Mouse (Mus musculus) forebrain, embryonic 13.5 days (tissue): ENCODE data around the gene Bcr. TPM values are rescaled to one million over a fixed set of nuclear protein-coding genes. Genes with fewer than 3 reads are reported as not detected.

Experiments used
- ATAC-seq: fragments of 200-750 bp; cut with Nextera tagmentation; 2 replicates; pipeline ENCODE4 v1.8.0; 2017
- H3K27ac ChIP-seq: fragments of 300-500 bp; sonication (generic); 2 replicates; pipeline ENCODE4 v1.5.1; 2015; ENCODE audit warnings: inconsistent platforms, mild to moderate bottlenecking, moderate library complexity
- H3K27me3 ChIP-seq: fragments of 300-500 bp; sonication (generic); 2 replicates; pipeline ENCODE4 v1.6.1; 2015; ENCODE audit warnings: mild to moderate bottlenecking, inconsistent platforms
- H3K36me3 ChIP-seq: fragments of 300-500 bp; sonication (generic); 2 replicates; pipeline ENCODE4 v1.6.1; 2015; ENCODE audit warnings: mild to moderate bottlenecking, inconsistent platforms; ENCODE audit not compliant: poor library complexity, severe bottlenecking
- H3K4me1 ChIP-seq: fragments of 300-500 bp; sonication (generic); 2 replicates; pipeline ENCODE4 v1.6.1; 2015; ENCODE audit warnings: inconsistent platforms
- H3K4me2 ChIP-seq: fragments of 300-500 bp; sonication (generic); 2 replicates; pipeline ENCODE4 v1.6.1; 2015; ENCODE audit warnings: inconsistent platforms, mild to moderate bottlenecking, moderate library complexity
- H3K4me3 ChIP-seq: fragments of 300-500 bp; sonication (generic); 2 replicates; pipeline ENCODE4 v1.5.1; 2015; ENCODE audit warnings: mild to moderate bottlenecking, inconsistent platforms
- H3K9ac ChIP-seq: fragments of 300-500 bp; sonication (generic); 2 replicates; pipeline ENCODE4 v1.6.1; 2015; ENCODE audit warnings: mild to moderate bottlenecking, inconsistent platforms
- H3K9me3 ChIP-seq: fragments of 300-500 bp; sonication (generic); replicated peaks from 2 replicates; pipeline ENCODE4 v1.6.1; 2016; ENCODE audit warnings: inconsistent platforms
- WGBS: fragments of 180-500 bp; shearing (Covaris S2); methylation state at CpG from one replicate; pipeline ENCODE4 v1.1.7; 2015; 5-methylcytosine and 5-hydroxymethylcytosine counted together
- polyA plus RNA-seq: library from polyadenylated mRNA; unstranded; fragments of >200 nt; fragmentation: Nextera tagmentation; extraction: Ambion mirVana; gene quantifications from 2 replicates; pipeline ENCODE4 v1.2.1, GENCODE M21; 2015

The Bcr gene
- polyA plus RNA-seq, 1 experiment from 2014 or later: 11.5 TPM

DNA sequence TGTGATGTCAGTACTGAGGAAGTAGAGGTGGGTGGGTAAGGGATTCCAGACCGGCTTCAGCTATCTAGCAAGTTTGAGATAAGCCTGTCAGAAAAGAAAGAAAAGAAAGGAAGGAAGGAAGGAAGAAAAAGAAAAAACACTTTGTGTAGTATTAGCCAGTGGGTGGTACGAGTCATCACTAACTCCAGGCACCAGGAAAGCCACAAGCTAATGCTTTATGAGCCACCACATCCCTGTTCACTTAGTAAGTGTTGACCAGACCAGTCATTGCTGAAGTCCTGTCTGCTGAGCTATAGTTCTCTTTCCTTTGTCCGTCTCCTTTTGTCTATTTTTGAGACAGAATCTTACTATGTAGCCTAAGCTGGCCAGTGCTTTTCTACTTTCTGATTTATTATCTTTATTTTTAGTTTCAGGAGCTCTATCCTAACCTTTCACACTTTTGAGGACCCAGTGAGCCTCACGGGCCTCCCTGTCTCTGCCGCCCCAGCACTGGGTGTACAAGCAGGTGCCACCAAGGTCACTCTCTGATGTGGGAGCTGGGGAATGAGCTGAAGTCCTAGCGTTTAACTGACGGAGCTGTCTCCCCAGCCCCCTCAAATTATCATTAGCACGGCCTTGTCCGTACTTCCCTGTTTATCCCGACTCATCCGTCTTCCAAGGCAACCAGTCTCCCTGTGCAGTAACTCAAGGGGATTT is 10.0 kb downstream of the Bcr start:
- 81% methylated on average over 11 of the region's 11 CpGs for WGBS
- no peak overlapping the region for H3K9ac ChIP-seq
- no peak overlapping the region for H3K4me3 ChIP-seq
- H3K4me2 ChIP-seq: no peak overlapping the region
- peaks cover 56% of the 10 kb centered on the region for H3K4me1 ChIP-seq
- no peak overlapping the region for H3K27ac ChIP-seq
- ATAC-seq: no peak
- peaks cover 13% of the 10 kb centered on the region; the same call in 1 of the 2 replicates for H3K36me3 ChIP-seq
- no peaks in the 10 kb centered on the region for H3K9me3 ChIP-seq
- no peaks in the 10 kb centered on the region for H3K27me3 ChIP-seq

DNA sequence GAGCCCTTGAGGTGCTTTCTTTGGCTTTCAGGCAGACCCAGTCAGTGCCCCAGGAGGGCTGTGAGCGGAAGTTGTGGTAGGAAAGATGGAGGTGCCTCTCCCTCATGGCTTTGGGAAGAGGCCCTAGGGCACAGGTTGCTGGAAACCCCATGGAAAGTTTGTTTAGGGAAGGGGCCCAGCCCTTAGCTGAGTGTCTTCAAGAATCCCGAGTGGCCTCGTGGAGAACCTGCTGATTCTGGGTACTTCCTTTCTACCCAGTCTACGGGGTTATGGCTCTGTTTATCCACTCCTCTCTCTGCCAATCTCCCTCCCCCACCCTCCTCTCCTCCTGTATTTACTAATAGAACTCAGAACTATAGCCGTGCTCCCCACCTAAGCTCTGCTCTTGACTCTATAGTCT is 15.3 kb downstream of the Bcr start:
- Histone ChIP-seq H3K4me3 (no peak overlapping the region), H3K27ac (no peak overlapping the region), H3K4me1 (peaks cover 23% of the 10 kb centered on the region), H3K4me2 (no peak overlapping the region), H3K9ac (no peak overlapping the region), H3K9me3 (no peaks in the 10 kb centered on the region), H3K27me3 (no peaks in the 10 kb centered on the region), H3K36me3 (peaks cover 4% of the 10 kb centered on the region; the same call in 1 of the 2 replicates)
- ATAC-seq: no peak
- 74% methylated on average over 5 of the region's 5 CpGs for WGBS

DNA sequence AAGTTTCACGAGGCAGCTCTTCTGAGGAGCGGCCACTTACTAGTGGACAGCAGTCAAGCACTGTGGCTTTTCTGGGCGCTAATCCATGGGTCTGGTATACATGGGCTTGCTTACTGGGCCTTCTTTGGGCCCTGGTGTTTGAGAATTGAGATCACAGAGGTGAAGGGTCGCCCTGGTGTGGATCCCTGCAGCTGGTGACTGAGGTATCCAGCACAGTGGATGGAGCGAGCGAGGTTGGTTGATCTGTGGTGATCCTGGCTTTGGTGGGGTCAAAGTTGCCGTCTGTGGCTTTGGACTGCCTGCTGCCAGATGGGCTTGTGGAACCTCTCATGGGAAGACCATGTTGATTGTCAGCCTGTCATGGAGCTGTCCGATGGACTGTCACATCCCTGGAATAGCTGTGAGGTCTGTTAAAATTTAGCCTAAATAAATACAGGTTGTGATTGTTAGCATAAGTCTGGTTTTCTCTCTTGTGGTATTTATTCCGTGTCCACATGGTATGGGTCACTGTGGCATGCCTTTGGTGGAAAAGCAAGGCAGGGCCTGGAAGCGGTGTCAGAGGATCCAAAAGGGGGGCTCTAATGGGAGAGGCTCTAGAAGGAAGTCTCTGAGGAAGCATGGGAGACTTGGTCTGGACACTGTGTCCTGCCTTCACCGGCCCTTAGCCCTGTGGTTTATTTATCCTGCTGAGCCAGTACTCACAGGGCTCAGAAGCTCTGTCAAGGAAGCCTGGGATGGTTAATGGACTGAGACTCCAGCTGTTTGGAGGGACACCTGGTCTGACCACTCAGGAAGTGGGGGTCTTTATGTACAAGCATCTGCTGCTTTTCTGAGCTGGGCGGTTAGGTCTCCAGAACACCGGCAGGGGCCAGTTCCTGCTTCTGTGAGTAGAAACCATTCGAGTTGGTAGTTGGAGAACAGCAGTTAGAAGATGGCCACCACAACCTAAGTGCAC is 18.1 kb downstream of the Bcr start:
- no peak overlapping the region for H3K4me2 ChIP-seq
- 90% methylated on average over 14 of the region's 14 CpGs for WGBS
- H3K36me3 ChIP-seq: peaks cover 11% of the 10 kb centered on the region; the same call in 1 of the 2 replicates
- H3K9me3 ChIP-seq: no peaks in the 10 kb centered on the region
- H3K27ac ChIP-seq: no peak overlapping the region; the same call in 1 of the 2 replicates
- no peak overlapping the region for H3K9ac ChIP-seq
- no peak for ATAC-seq
- H3K27me3 ChIP-seq: no peaks in the 10 kb centered on the region
- peaks cover 12% of the 10 kb centered on the region for H3K4me1 ChIP-seq
- H3K4me3 ChIP-seq: no peak overlapping the region

DNA sequence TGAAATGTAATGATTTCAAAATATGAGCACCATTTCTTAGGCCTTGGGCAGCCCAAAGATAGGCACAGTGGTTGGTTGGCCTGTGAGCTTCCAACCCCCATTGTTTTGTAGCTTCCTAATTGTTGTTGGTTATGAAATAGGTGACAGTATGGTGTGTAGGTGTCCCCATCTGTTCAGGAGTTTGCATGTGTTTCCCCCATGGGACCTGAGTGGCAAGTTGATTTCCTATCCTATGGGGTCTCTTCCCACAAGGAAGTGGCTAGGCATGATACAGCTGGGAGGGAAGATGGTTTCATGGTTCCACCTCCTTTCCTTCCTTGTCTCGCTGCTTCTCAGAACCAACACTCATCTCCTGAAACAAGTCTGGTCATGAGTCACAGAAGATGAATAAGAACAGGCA is 24.9 kb downstream of the Bcr start:
- ATAC-seq: no peak
- H3K27ac ChIP-seq: no peak overlapping the region
- 69% methylated on average over 1 of the region's 1 CpGs for WGBS
- H3K27me3 ChIP-seq: no peaks in the 10 kb centered on the region
- no peak overlapping the region for H3K9ac ChIP-seq
- 0 out of 2 replicates have a peak, but pooled peaks cover 4% of the 10 kb centered on the region for H3K9me3 ChIP-seq
- no peak overlapping the region for H3K4me2 ChIP-seq
- H3K4me3 ChIP-seq: no peak overlapping the region
- no peaks in the 10 kb centered on the region for H3K4me1 ChIP-seq
- H3K36me3 ChIP-seq: peaks cover 11% of the 10 kb centered on the region; the same call in 1 of the 2 replicates

DNA sequence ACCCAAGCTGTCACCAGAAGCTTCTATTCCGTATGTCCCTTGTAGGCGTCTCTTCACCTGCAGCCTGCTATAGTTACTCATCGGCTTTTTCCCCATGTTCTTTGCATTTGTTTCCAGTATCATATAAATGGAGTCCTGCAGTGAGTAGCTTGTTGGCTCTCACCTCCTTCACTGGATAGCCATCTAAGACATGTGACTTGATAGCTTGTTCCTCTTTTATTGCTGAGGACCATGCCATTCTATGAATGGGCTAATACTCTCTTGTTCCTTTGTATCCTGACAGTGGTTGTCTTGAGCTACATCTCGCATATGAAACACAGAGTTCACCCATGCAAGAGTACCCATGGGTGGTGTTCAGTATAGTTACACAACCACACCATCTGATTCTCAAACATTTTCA is 28.1 kb downstream of the Bcr start:
- Histone ChIP-seq H3K36me3 (0 out of 2 replicates have a peak, but pooled peaks cover 4% of the 10 kb centered on the region), H3K27ac (no peak overlapping the region), H3K27me3 (no peaks in the 10 kb centered on the region), H3K9me3 (0 out of 2 replicates have a peak, but pooled peaks cover 4% of the 10 kb centered on the region), H3K4me1 (peaks cover 22% of the 10 kb centered on the region), H3K4me3 (no peak overlapping the region), H3K9ac (no peak overlapping the region), H3K4me2 (no peak overlapping the region)
- ATAC-seq: no peak
- WGBS: 89% methylated on average over 4 of the region's 4 CpGs

DNA sequence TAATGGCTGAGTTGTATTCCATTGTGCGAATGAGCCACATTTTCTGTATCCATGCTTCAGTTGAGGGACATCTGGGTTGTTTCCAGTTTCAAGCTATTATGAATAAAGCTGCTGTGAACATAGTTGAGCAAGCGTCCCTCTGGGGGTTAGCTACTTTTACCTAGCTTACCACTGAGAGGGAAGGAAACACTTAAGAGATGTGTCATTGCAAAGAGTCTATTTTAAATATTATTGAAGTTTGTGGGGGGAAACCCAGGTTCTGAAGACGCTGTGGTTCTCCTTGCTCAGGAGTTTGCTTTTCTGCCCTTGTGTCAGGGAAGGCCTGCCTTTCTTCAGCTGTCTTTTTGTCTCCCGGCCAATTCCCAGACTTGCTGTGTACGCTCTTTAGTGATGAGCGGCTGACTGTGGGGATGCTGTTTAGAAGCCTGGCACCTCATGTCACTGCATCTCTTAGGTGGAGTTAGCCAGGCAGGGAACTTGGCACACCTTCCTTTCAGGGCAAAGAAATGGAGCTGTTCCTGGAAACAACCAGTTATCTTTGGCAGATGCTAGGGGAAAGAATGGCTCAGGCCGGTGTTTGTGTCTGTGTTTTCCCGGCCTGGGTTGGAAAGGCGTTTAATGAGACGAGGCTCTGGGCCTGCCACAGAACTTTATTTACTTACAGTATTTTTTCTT is 31.2 kb downstream of the Bcr start:
- Histone ChIP-seq H3K27me3 (no peaks in the 10 kb centered on the region), H3K9me3 (0 out of 2 replicates have a peak, but pooled peaks cover 4% of the 10 kb centered on the region), H3K4me2 (no peak overlapping the region), H3K36me3 (no peaks in the 10 kb centered on the region), H3K4me3 (no peak overlapping the region), H3K9ac (no peak overlapping the region), H3K4me1 (peaks cover 27% of the 10 kb centered on the region), H3K27ac (peak overlapping the region; percentile 40; the same call in 1 of the 2 replicates)
- WGBS: 76% methylated on average over 10 of the region's 10 CpGs
- no peak for ATAC-seq

DNA sequence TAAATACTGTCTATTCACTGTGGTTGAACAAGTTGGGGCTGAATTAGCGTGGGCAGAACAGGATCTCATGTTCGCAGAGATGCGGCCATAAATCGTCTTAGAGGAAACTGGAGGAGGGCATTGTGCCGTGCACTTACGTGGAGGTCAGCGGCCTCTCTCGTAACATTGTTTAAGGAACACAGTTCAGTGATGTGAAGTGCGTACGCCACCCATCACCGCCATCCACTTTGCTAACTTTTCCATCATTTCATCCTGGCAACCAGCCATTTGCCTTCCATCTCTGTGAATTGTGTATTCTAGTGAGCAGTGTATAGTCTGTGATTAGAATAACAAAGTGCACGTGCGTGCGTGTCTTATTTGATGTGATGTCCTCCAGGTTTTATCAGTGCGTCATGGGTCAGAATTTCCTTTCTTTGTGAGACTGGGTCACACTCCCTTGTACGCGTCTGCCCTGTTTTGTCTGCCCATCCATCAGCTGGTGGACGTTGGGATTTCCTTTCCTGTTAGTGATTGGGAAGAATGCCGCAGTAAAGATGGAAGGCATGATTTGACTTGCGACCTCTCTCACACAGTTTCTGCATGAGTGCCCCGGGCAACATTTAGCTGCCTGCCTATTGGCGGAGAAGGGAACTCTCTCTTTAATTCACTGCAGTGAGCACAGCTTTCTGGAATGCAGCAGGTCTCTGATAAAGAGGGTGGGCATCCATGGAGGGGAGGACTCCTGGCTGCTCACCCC is 33.0 kb downstream of the Bcr start:
- Histone ChIP-seq H3K36me3 (no peaks in the 10 kb centered on the region), H3K27ac (no peak overlapping the region), H3K27me3 (no peaks in the 10 kb centered on the region), H3K4me1 (peaks cover 40% of the 10 kb centered on the region), H3K4me3 (no peak overlapping the region), H3K9me3 (no peaks in the 10 kb centered on the region), H3K9ac (no peak overlapping the region), H3K4me2 (no peak overlapping the region)
- 64% methylated on average over 22 of the region's 22 CpGs for WGBS
- ATAC-seq: peak; percentile 37

DNA sequence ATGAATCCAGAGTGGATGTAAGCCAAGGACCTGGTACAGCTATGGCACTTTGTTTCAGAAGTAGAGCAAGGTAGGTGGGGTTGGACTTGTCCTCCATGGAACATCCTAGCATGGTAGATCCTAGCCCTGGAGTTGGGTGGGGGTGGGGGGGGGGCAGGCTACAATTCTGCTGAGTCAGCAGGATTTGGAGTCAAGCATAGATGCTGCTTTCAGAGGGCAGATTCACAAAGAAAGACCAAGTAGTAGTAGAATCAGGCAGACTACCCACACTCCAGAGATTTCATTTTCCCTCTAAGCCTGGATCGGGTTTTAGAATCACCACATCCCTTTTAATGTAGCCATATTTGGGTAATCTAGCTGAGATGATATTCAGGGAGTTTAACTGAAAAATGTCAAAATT is 33.9 kb downstream of the Bcr start:
- no peak overlapping the region for H3K27ac ChIP-seq
- ATAC-seq: no peak
- H3K4me3 ChIP-seq: no peak overlapping the region
- H3K4me2 ChIP-seq: no peak overlapping the region
- H3K4me1 ChIP-seq: peaks cover 48% of the 10 kb centered on the region
- 91% methylated on average over 1 of the region's 1 CpGs for WGBS
- H3K36me3 ChIP-seq: no peaks in the 10 kb centered on the region
- H3K27me3 ChIP-seq: no peaks in the 10 kb centered on the region
- H3K9ac ChIP-seq: no peak overlapping the region
- H3K9me3 ChIP-seq: no peaks in the 10 kb centered on the region

DNA sequence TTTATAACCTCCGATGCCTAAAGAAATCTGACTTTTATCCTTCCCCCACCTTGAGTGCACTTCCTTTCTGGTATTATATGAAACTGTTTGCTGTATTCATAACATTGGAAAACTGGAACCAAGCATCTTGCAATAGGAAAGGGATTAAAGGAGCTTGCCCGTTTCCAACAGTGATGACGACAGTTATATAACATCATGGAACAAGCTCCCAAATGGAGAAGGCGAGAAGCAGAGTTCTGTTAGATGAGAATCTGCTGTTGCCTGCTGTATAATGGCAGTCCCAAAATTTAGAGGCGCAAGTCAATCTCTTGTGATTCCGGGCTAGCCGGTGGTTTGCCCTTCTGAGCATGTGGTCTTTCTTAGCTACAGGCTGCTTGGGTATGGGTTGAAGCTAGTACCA is 34.8 kb downstream of the Bcr start:
- Histone ChIP-seq H3K9me3 (no peaks in the 10 kb centered on the region), H3K4me1 (peaks cover 52% of the 10 kb centered on the region), H3K4me3 (no peak overlapping the region), H3K27ac (no peak overlapping the region), H3K27me3 (no peaks in the 10 kb centered on the region), H3K4me2 (no peak overlapping the region), H3K36me3 (no peaks in the 10 kb centered on the region), H3K9ac (no peak overlapping the region)
- no peak for ATAC-seq
- 96% methylated on average over 7 of the region's 7 CpGs for WGBS

DNA sequence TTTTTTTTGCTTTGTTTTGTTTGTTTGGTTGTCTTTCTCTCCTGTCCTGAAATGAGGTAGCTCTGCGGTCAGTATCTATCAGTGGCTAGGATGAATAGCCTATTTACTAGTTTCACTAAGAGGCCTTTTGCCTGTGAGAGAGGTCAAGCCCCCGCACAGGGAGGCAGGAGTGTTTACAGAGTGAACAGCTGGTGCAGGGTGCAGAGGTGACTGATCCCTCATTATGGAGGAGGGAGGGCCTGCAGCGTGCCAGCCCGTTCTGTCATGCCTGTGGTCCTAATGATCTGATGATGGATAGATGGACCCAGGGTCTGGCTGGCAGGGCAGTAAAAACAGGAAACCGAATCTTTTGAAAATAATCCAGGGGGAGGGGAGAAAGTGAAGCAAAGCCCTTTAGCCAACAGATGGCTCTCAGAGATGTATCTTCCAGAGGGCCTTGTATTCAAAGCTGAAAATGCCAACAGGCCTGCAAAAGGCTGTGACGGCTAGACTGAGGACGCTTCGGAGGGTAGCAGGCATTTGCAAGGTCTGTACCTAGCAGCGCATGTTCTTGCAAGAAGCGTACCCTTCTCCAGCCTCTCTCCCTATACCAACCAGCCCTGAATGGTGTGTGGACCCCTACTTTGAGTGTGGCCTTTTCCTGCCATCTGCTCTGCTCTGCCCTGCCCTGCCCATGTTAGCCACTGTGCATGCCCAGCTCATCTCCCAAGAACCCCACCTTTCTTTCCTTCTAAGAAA is 38.2 kb downstream of the Bcr start:
- peak overlapping the region; percentile 20; the same call in 1 of the 2 replicates for H3K27ac ChIP-seq
- no peak overlapping the region for H3K9ac ChIP-seq
- WGBS: 37% methylated on average over 10 of the region's 10 CpGs

DNA sequence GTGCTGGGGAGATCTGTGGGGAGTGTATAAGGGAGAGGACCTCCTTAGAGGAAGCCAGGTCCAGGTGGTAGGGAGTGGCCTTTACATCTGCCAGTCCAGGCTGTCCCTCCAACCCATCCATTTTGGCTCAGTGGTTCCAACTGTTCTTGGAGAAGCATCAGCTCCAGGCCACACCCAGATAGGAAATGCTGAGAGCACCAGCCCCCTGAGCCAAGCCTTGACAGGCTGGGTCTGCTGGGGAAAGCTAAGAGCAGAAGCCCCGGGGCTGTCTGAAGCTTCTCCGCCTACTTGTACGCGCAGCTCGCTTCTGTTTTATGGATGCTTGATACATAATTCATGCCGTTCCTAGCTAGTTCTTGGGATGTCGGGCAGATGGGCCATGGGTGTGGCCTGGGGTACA is 39.9 kb downstream of the Bcr start:
- H3K9ac ChIP-seq: no peak overlapping the region
- peak overlapping the region; percentile 25; the same call in 1 of the 2 replicates for H3K27ac ChIP-seq
- 81% methylated on average over 7 of the region's 7 CpGs for WGBS
- H3K4me2 ChIP-seq: no peak overlapping the region
- no peaks in the 10 kb centered on the region for H3K27me3 ChIP-seq
- H3K9me3 ChIP-seq: no peaks in the 10 kb centered on the region
- peaks cover 58% of the 10 kb centered on the region for H3K4me1 ChIP-seq
- ATAC-seq: peak; percentile 34; the same call in 1 of the 2 replicates
- no peak overlapping the region for H3K4me3 ChIP-seq
- H3K36me3 ChIP-seq: no peaks in the 10 kb centered on the region

More for the DNA sequence above, 38.2 kb downstream of the Bcr start:
- H3K9me3 ChIP-seq: no peaks in the 10 kb centered on the region
- H3K4me2 ChIP-seq: no peak overlapping the region
- peaks cover 45% of the 10 kb centered on the region for H3K4me1 ChIP-seq
- H3K36me3 ChIP-seq: no peaks in the 10 kb centered on the region
- peak; percentile 57; the same call in 1 of the 2 replicates for ATAC-seq
- H3K27me3 ChIP-seq: no peaks in the 10 kb centered on the region
- H3K4me3 ChIP-seq: no peak overlapping the region
